Mouse (Mus musculus) spleen, postnatal 36 days (tissue): ENCODE data around the gene Smoc1.

Experiments
- DNase-seq, 2 experiments: peaks; one replicate each; pipeline ENCODE4 v3.0.0; 2022; ENCODE audit warnings: low spot score in 2 of 2, mixed read lengths in 1 of 2

The Smoc1 gene

DNA sequence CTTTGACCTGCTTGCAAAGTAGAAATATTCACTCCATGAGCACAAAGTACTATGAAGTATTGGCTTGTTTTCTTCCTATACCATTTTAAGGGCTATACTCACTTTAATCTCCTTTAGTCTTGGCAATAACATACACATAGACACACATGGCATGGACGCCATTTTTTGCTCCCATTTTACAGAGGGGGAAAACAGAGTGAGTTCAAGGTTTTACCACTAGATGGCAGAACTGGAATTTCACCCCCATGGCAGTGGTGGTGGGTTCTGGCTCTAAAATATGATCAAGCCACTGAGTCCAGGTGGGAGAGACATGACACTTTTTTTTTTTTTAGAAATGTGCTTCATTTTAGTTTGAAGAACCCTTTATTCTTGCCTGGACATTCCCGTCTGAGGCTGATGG, 1.6 kb upstream of the Smoc1 start:
- no peak for DNase-seq

DNA sequence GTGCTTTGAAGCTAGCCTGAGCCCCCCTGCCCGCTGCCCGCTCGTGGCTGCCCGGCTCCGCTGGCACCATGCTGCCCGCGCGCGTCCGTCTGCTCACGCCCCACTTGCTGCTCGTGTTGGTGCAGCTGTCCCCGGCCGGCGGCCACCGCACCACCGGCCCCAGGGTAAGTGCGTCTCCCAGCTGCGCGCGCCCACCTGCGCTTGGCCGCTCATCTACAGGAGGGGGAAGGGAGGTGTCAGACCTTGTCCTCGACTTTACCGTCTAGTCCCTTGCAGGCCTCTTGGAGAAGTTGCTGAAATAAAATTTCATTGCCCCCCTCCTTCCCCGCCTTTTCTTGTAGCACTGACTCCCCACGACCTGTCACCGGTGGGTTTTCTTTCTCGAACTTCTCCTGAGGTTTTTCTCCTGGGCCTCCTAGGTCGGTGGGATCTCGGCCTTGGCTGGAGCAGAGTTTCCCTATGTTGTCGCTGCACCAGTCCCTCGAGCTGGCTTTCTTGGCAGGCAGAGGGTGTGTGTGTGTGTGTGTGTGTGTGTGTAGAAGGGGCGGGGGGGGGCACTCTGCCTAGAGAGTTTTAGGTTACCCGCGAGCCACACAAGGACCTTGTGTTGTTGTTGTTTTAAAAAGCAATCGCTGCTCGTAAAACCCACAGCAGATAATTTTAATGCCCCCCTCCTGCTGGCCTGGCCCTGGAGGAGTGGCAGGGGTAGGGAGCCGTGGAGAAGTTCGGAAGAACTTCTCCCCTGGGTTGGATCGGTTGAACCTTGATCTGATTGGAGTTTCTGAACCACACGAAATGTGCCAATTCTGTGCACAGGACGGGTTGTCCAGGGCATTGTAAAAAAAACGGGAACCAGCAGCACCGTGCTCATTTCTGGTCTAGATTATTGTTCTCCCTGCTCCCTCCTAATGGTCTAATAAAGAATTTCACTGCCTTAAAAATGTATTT, 661 bp downstream of the Smoc1 start:
- DNase-seq, result no peak

- no peak for DNase-seq
Measured at GRCm38 (mm10) chr12:81028291-81028920, 1.8 kb downstream of the Smoc1 start.

DNA sequence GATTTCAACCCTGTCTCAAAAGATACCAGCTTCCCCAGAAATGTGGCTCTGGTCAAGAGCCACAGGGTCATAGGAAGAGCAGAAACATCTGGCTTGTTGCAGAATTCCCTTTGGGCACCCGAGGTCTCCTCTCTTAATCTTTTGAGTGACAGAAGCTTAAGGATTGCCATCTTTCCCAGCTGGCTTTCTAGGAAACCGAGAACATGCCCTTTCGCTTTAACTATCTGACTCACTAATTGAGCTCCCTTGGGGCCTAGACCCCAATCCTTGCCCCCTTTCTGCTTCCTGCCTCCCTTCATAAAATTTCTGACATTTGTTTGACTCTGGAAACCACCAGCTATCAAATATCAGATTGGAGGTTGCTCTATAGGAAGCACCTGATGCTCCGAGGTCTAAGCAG, 3.1 kb downstream of the Smoc1 start:
- no peak for DNase-seq

DNA sequence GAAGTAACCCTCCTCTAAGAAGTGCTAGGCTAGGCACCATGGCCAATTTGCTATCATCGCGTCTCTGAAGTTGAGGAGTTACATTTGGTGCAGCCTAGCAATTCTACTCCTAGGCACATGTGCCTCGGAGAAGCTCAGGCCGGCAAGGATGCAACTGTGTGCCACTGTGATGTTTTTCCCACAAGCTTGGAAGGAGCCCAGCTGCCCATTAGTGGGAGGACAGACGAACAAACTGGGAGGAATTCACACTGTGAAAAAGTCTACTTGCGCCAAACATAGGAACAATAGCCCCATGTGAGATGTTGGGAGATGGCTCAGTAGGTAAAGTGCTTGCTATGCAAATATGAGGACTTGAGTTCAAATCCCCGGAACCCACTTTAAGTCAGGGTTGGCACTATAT, 5.0 kb downstream of the Smoc1 start:
- no peak for DNase-seq

DNA sequence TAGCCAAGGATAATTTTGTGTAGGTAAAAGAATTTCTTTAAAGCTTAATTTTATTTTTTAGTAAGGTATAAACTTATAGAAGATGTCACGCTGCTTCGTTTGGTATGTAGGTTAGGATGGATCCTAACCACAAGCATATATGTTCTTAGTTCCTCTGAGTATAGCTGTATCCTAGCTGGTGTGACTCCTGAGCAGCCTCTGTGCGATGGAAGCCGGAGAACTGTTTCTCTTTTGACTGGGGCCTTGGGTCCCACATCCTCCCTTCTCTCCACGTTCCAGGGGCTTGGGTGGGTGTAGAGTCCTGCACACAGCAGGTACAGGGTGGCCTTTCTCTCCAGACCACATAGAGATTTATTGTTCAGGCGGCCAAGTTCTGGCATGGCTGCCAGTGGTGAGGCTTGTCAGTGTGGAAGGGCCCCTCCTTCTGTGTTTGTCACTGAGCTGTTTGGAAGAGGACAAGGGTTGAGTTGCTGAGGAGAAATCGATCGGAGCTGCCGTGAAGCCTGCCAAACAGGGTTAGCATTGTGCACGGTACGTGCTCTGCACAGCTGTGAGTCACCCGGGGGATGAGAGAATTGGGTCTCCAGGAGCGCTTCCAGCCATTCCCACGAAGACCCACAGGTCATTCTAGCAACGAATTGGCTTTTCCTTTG, 6.9 kb downstream of the Smoc1 start:
- DNase-seq, result no peak

DNA sequence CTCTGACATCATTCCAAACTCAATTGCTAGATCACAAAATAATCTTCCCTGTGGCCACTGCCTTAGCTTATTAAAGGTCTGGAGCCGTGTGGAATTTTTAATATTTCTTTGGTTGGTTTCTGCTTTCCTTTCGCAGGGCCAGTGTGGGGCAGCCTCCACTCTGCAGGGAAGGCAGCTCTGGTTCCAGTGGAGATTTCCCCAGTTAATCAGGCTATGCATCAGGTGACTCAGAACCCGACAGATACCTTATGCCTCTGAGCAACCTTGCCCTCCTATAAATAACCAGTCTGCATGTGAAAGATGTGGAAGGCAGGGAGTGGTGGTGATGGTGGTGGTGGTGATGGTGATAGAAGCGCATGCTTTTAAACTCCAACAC, 7.4 kb downstream of the Smoc1 start:
- no peak for DNase-seq

DNA sequence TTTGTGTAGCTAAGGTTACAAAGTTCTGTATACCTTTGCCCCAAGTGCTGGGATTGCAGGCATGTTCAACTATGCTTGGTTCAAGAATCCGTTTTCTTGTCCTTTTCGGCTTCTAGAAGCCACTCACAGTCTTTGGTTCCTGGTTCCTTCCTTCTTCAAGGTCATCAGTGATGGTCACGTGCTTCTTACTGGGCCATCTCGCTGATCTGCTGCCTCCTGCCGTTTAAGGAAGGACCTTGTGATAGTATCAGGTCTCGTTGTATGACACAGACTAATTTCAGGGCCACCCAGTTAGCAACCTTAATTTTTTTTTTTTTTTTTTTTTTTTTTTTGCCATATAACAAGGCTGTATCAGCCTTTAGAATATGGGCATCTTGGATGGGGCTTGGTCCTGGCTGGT, 9.2 kb downstream of the Smoc1 start:
- no peak for DNase-seq

- no peak for DNase-seq
Measured at GRCm38 (mm10) chr12:81043616-81044015, 17.0 kb downstream of the Smoc1 start.

- DNase-seq, result no peak
Measured at GRCm38 (mm10) chr12:81046926-81047325, 20.3 kb downstream of the Smoc1 start.

- DNase-seq, result no peak
Measured at GRCm38 (mm10) chr12:81049661-81050060, 23.1 kb downstream of the Smoc1 start.

DNA sequence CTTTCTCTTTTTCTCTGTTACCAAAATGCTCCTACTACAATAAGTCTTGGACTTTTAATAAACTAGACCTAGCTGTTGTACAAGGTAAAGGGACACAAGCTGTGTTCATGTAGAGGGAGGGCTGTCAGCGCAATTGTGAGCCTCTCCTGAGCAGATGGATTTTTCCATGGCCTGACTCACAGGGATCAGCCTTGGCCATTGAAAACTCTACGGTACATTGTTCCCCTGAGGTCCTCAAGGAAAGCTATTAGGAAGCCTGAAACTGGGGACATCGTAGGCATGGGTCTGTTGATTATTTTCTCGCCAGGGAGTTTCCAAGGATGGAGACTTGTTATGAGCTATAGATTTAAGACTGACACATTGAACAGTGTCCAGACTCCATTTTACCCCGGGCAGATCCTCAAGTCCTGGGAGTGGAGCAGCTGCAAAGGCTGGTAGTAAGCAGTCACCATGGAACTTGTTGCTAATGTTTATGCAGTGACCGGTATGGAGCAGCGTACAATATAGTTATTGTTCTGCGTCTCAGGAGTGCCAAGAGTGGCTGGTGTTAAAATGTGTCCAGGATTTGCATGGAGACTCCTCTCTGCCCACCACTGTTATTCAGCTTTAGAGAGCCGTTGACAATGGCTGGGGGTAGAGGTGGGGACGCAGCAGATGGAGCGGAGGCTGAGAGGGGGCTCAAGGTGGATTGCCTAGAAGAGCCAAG, 28.5 kb downstream of the Smoc1 start:
- no peak for DNase-seq

GRCm38 (mm10) chr12:81055811-81056210, 29.2 kb downstream of the Smoc1 start:
- DNase-seq, result no peak

GRCm38 (mm10) chr12:81057619-81058018, 31.0 kb downstream of the Smoc1 start:
- DNase-seq, result no peak

GRCm38 (mm10) chr12:81058561-81058960, 32.0 kb downstream of the Smoc1 start:
- DNase-seq, result no peak

- no peak for DNase-seq
Measured at GRCm38 (mm10) chr12:81061831-81062361, 35.3 kb downstream of the Smoc1 start.

GRCm38 (mm10) chr12:81063336-81063955, 36.8 kb downstream of the Smoc1 start:
- no peak for DNase-seq

DNA sequence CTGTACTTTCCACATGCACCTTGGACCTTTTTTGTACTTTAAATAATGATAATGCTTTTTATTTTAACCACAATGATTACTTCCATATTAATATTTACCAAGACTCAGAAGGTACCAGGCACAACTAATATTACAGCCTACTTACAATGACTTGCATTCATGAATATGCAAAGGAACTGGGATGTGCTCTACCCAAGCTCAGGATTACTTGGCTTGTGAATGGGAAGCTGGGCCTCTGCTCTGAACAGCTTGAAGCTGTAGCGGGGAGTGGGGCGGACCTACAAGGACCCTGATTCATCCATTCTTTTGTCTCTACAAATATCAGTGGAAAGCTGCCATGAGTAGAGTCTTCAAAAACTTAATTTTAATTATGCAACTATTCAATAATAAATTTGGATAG, 47.5 kb downstream of the Smoc1 start:
- no peak for DNase-seq

- no peak for DNase-seq
Measured at GRCm38 (mm10) chr12:81074941-81075340, 48.3 kb downstream of the Smoc1 start.

- no peak for DNase-seq
Measured at GRCm38 (mm10) chr12:81077953-81078646, 51.5 kb downstream of the Smoc1 start.

- no peak for DNase-seq
Measured at GRCm38 (mm10) chr12:81080345-81080744, 53.7 kb downstream of the Smoc1 start.
